Mouse (Mus musculus): ENCODE measurements around the gene Pgrmc2. TPM values are rescaled to one million over a fixed set of nuclear protein-coding genes. Genes with fewer than 3 reads are reported as not detected.

The Pgrmc2 gene
- polyA plus RNA-seq, 1 experiment from 2014 or later, result 44.5 TPM

DNA sequence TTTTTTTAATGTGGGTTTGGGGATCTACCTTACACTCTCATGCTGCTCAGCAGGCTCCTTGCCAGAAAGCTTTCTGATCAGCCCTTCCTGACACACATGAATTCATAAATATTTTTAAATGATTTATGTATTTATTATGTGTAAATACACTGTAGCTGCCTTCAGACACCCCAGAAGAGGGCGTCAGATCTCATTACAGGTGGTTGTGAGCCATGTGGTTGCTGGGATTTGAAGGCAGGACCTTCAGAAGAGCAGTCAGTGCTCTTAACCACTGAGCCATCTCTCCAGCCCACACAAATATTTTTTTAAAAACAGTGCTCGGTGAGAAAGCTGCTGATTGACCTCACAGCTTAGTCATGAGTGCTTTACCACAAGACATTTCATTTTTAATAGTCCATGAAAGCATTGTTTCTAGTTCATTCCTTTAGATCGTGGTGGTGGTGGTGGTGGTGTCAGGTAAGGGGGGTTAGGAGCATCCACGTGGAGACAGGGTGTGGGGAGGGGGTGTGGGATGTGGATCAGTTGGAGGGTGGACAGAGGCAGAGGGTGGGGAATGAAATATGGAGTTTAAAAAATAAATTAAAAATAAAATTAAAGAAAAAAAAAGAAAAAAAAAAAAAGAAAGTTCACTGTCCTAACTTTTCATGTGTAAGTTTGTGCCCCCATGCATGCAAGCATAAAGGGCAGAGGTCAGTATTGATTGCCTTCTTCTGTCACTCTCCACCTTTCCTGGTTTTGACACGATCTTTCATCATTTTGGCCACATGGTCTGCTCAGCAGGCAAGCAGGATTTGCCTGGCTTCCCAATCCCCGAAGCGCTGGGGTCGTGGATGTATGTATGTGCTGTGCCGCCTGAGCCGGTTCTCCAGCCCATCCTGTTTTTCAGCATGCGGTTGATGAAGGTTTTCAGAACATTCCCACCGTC lies 51.3 kb downstream of the Pgrmc2 start:
- no peak overlapping the region for H3K9ac ChIP-seq

DNA sequence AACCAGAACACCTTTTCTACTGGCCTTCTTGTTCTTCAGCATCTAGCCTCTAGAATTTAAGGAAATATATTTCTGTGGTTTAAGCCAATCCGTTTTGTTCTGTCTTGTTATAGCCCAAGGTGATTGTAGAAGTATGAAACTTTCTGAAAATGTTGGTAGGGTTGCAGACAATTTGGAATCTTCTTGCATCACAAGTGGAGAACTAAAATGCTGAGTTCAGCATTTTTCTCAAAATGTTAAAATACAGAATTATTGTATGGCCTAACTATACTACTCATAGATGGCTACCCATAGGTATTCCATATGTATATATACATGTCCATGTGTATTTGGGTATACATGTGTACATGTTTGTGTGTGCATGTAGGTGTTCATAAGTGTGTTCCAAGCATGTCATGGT lies 52.1 kb downstream of the Pgrmc2 start:
- no peak for ATAC-seq (ENCODE audit: insufficient number of reproducible peaks, insufficient read depth, low FRiP score, low TSS enrichment, low read depth)
- Histone ChIP-seq H3K4me2 (no peak overlapping the region), H3K4me3 (no peak overlapping the region), H3K27me3 (no peaks in the 10 kb centered on the region), H3K36me3 (no peaks in the 10 kb centered on the region), H3K4me1 (no peaks in the 10 kb centered on the region), H3K9me3 (no peaks in the 10 kb centered on the region), H3K27ac (no peak overlapping the region), H3K9ac (no peak overlapping the region)
- 79% methylated on average over 1 of the region's 1 CpGs for whole genome bisulfite sequencing

More for the DNA sequence above, 51.3 kb downstream of the Pgrmc2 start:
- 77% methylated on average over 12 of the region's 12 CpGs for WGBS
- H3K36me3 ChIP-seq, result no peaks in the 10 kb centered on the region
- H3K4me1 ChIP-seq, result no peaks in the 10 kb centered on the region
- no peak overlapping the region for H3K4me2 ChIP-seq
- H3K4me3 ChIP-seq, result no peak overlapping the region
- no peak overlapping the region for H3K27ac ChIP-seq
- no peak for ATAC-seq (ENCODE audit: insufficient number of reproducible peaks, insufficient read depth, low FRiP score, low TSS enrichment, low read depth)
- no peaks in the 10 kb centered on the region for H3K9me3 ChIP-seq
- H3K27me3 ChIP-seq, result no peaks in the 10 kb centered on the region

DNA sequence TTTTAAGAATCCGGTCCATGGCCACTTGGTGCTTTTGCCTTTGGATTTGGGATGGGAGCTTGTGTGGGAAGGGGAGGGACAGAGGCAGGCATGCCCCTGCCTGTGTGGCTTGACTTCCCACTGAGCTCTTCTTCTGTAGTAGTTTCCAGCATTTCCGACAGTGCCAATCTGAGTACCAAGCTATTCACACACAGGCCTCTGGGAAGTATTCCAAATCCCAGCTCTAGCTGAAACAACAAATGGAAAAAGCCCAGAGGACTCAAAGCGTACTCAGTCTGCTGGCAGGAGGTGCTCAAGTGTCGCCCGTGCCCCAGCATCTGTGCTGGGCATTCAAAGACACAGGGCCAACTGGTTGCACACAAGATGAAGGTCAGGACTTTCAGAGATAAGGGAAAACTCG lies 60.9 kb downstream of the Pgrmc2 start:
- Histone ChIP-seq H3K27ac (no peak overlapping the region), H3K27me3 (no peaks in the 10 kb centered on the region), H3K9ac (no peak overlapping the region), H3K4me3 (no peak overlapping the region), H3K9me3 (no peaks in the 10 kb centered on the region), H3K4me2 (no peak overlapping the region), H3K36me3 (no peaks in the 10 kb centered on the region), H3K4me1 (no peaks in the 10 kb centered on the region)
- no peak for ATAC-seq (ENCODE audit: insufficient number of reproducible peaks, insufficient read depth, low FRiP score, low TSS enrichment, low read depth)
- 68% methylated on average over 6 of the region's 6 CpGs for WGBS

DNA sequence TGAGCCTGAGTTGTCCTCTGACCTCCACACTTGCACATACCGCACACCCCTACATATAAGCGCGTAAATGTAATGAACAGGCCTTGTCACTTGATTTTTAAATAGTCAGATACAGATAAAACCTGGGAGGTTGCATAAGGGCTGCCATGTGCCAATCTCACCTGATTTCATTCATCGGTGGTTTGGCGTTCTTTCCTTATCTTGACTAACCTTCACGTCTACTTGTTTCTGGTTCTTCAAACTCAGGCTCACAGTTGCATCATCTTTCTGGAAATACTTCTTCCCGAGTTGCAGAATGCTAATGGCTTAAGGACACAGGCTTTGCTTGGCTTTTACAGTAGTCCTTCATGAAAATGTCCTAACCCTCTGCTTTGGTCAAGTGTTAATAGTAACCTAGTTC lies 62.2 kb downstream of the Pgrmc2 start:
- no peak overlapping the region for H3K27ac ChIP-seq
- no peak overlapping the region for H3K9ac ChIP-seq
- no peaks in the 10 kb centered on the region for H3K4me1 ChIP-seq
- no peak for ATAC-seq (ENCODE audit: insufficient number of reproducible peaks, insufficient read depth, low FRiP score, low TSS enrichment, low read depth)
- H3K27me3 ChIP-seq, result no peaks in the 10 kb centered on the region
- 90% methylated on average over 7 of the region's 7 CpGs for WGBS
- H3K4me3 ChIP-seq, result no peak overlapping the region
- no peaks in the 10 kb centered on the region for H3K36me3 ChIP-seq
- H3K9me3 ChIP-seq, result no peaks in the 10 kb centered on the region
- H3K4me2 ChIP-seq, result no peak overlapping the region

DNA sequence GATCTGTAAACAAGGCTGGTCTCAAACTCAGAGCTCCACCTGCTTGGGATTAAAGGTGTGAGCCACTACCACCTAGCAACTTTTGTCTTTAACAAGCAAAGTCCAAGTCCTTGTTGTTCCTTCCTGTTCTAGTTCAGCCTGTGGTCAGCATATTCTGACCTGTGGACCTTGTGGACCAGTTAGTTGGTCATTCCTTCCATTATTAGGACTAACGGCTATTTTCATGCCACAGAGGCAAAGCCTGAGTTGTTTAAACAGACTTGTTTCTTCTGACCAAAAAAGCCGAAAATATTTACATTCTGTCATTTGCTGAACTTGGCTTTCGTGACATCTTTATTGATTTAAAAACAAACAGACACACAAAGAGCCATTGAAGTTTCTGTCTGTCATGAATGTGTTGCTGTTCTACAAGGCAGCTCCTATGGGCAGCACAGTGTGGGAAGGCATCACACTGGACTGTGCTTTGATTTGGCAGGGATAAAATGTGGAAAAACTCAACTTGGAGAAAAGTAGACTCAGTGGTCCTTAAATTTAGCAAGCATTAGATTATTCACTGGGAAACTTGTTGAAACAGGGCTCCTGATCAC lies 64.7 kb downstream of the Pgrmc2 start:
- no peak for ATAC-seq (ENCODE audit: insufficient number of reproducible peaks, insufficient read depth, low FRiP score, low TSS enrichment, low read depth)
- Histone ChIP-seq H3K4me1 (no peaks in the 10 kb centered on the region), H3K36me3 (no peaks in the 10 kb centered on the region), H3K9me3 (no peaks in the 10 kb centered on the region), H3K9ac (no peak overlapping the region), H3K27me3 (no peaks in the 10 kb centered on the region), H3K4me3 (no peak overlapping the region), H3K27ac (no peak overlapping the region), H3K4me2 (no peak overlapping the region)
- 73% methylated on average over 3 of the region's 3 CpGs for WGBS

Other genes with a start within 250 kb of the Pgrmc2 start
- gene Mfsd8, start 236.2 kb downstream of the Pgrmc2 start, polyA plus RNA-seq (2015; fragmentation: Nextera tagmentation; extraction: Ambion mirVana), result 8.5 and 11.0 TPM in 2 replicates
- 11.3 and 12.8 TPM in 2 replicates for gene Abhd18, start 236.1 kb downstream of the Pgrmc2 start, polyA plus RNA-seq (2015; fragmentation: Nextera tagmentation; extraction: Ambion mirVana)
- 0.17 and 0.40 TPM in 2 replicates for gene 1700034I23Rik, start 180.5 kb downstream of the Pgrmc2 start, polyA plus RNA-seq (2015; fragmentation: Nextera tagmentation; extraction: Ambion mirVana)
- 0.65 and 0.96 TPM in 2 replicates for gene Larp1b, start 133.2 kb downstream of the Pgrmc2 start, polyA plus RNA-seq (2015; fragmentation: Nextera tagmentation; extraction: Ambion mirVana)

Measured in embryonic facial prominence, embryonic 13.5 days (tissue).